ENCODE assay signal across 8 mouse cellular contexts in the genomic region with DNA sequence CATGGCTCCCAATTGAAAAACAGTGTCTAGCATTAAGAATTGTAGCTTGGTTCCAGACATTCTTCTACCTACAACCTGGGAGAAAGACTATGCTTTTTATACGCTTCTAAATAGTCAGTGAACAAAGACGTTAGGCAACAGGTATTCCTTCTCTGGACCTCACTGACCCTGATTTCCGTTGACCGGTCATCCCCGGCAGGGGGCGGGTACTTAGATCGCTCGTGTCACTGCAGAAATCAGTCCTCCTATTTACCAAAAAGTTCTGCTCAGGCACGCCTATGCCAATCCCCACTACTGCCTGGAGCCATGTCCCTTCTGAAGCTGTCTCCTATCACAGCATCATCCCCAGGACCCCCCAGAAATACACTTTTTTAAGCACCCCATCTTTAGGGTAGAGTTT. TPM values are rescaled to one million over a fixed set of nuclear protein-coding genes. Genes with fewer than 3 reads are reported as not detected.
DNase-seq lines count a peak whose midpoint lies in the region; ATAC-seq lines count a peak whose summit lies in the region.

A gene (minus strand): TSS at position 96 of the 400 bp plus-strand sequence.

- H3K36me3 ChIP-seq in erythroblast, embryonic 14.5 days (ENCODE audit: control insufficient read depth): no peaks in the 10 kb centered on the region
- no peaks in the 10 kb centered on the region for H3K36me3 ChIP-seq in embryonic facial prominence, embryonic 14.5 days (ENCODE audit: control insufficient read depth, insufficient read depth, low read length)

- H3K27ac ChIP-seq in embryonic facial prominence, embryonic 14.5 days (replicated peaks; ENCODE audit: low read depth, low read length): peak within 1 kb of the TSS; percentile 86

- DNase-seq in embryonic facial prominence, embryonic 14.5 days (ENCODE audit: low spot score): peak; percentile 59
- peak; percentile 59 to 71 for DNase-seq in heart, postnatal 10 days
- peak; percentile 66 to 78 for DNase-seq in kidney, postnatal 4 days
- DNase-seq in lung, postnatal 36 days: peak; percentile 78
- peak; percentile 37 for DNase-seq in urinary bladder, postnatal 14 days (ENCODE audit: low spot score)
- DNase-seq in thymus, postnatal 25 days: no peak

- intact Hi-C loops in heart, postnatal 10 days (cut with DNase I): loop anchor here (2.0 kb wide), 3 partner anchors 29 to 141 kb away; no protein-coding TSS in a partner anchor

- H3K9me3 ChIP-seq in erythroblast, embryonic 14.5 days (ENCODE audit: control insufficient read depth, low read length): peaks cover 7% of the 10 kb centered on the region; the same call in 1 of the 2 replicates
- no peaks in the 10 kb centered on the region for H3K9me3 ChIP-seq in embryonic facial prominence, embryonic 14.5 days (ENCODE audit: control insufficient read depth, low read length)

- 6% methylated on average over 9 of the region's 9 CpGs for WGBS in embryonic facial prominence, embryonic 14.5 days

- H3K27me3 ChIP-seq in erythroblast, embryonic 14.5 days (ENCODE audit: control insufficient read depth): peaks cover 58% of the 10 kb centered on the region
- peaks cover 3% of the 10 kb centered on the region; the same call in 1 of the 2 replicates for H3K27me3 ChIP-seq in embryonic facial prominence, embryonic 14.5 days (replicated peaks; ENCODE audit: control insufficient read depth, insufficient read depth, low read length)

- ATAC-seq in erythroblast, adult 5-6 weeks (replicated peaks; ENCODE audit: low FRiP score, poor library complexity, severe bottlenecking): no peak
- ATAC-seq in embryonic facial prominence, embryonic 14.5 days (ENCODE audit: low read depth): no peak

- peak within 1 kb of the TSS; percentile 59 for H3K4me3 ChIP-seq in erythroblast, embryonic 14.5 days (replicated peaks)
- peak within 1 kb of the TSS; percentile 68 for H3K4me3 ChIP-seq in embryonic facial prominence, embryonic 14.5 days (ENCODE audit: low read depth, low read length)

- peak within 1 kb of the TSS; percentile 87 for H3K4me2 ChIP-seq in embryonic facial prominence, embryonic 14.5 days (ENCODE audit: low read depth, low read length)

- H3K4me1 ChIP-seq in erythroblast, embryonic 14.5 days (ENCODE audit: control insufficient read depth): peaks cover 4% of the 10 kb centered on the region
- peaks cover 17% of the 10 kb centered on the region for H3K4me1 ChIP-seq in embryonic facial prominence, embryonic 14.5 days (ENCODE audit: control insufficient read depth, insufficient read depth, low read length)

- H3K9ac ChIP-seq in embryonic facial prominence, embryonic 14.5 days (ENCODE audit: low read depth, low read length): peak within 1 kb of the TSS; percentile 80

RNA-seq across cellular contexts. Expression of the gene that starts here (rescaled TPM):
- 0.02 and 0.08 TPM in 2 replicates for polyA plus RNA-seq in erythroblast, embryonic 14.5 days (2012)
- total RNA-seq in erythroblast, adult 5-6 weeks (2015; ENCODE audit: low replicate concordance): not detected in 2 replicates
- 0.94 TPM in 1 of 2 replicates, not detected in the other for total RNA-seq in erythroblast, adult 5-6 weeks (2017; ENCODE audit: low replicate concordance)
- polyA plus RNA-seq in embryonic facial prominence, embryonic 14.5 days (2014; fragmentation: Nextera tagmentation; extraction: Ambion mirVana): 31.0 and 33.5 TPM in 2 replicates
- 10 to 100 TPM; 18.2 to 24.3 TPM for total RNA-seq in heart, postnatal 10 days (2021)

Comparison
In these comparisons a context has a peak if more than half of its experiments do, and no peak if none do; other contexts are left out.
1. RNA of the gene that starts here (total RNA-seq): 18.2 to 24.3 TPM in heart, postnatal 10 days; 0.94 TPM in erythroblast, adult 5-6 weeks; every median in the first group is over 4 times any median in the second.
2. RNA of the gene that starts here (polyA plus RNA-seq): 31.0 to 33.5 TPM in embryonic facial prominence, embryonic 14.5 days; 0.02 to 0.08 TPM in erythroblast, embryonic 14.5 days; every median in the first group is over 10 times any median in the second.